Mouse (Mus musculus) urinary bladder, postnatal 36 days (tissue): Measurements from ENCODE around the gene Bmp3.
A peak's percentile ranks its signal among the peaks of the same experiment; 100 is the strongest.

ENCODE experiments used
- DNase-seq, 2 experiments: peaks; one replicate each; pipeline ENCODE4 v3.0.0; 2022; ENCODE audit warnings: low spot score in 2 of 2, mixed read lengths in 1 of 2

Bmp3 gene

DNA sequence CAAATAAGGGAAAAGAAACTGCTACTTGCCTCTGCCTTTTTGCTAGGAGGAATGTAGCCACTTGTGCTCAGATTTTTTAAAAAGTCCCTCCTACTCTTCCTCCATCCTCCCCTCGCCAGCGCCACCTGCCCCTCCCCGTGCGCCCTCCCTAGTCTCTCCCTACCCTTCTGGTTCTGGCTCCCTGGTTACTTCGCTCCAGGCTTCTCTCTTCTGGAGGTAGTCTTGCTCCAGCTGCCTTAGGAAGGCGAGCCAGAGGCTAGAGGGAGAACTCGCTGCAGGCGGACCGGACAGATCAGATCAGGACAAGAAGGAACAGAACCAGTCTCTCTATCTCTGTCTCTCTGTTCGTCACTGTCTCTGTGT lies at the start of gene Bmp3:
TSS of gene Bmp3 (plus strand) at position 152 of the 363 bp plus-strand sequence.
- peak; percentile 53 to 60 for DNase-seq

GRCm38 (mm10) chr5:98804761-98805160 lies 49.5 kb upstream of the Bmp3 start:
- no peak for DNase-seq

DNA sequence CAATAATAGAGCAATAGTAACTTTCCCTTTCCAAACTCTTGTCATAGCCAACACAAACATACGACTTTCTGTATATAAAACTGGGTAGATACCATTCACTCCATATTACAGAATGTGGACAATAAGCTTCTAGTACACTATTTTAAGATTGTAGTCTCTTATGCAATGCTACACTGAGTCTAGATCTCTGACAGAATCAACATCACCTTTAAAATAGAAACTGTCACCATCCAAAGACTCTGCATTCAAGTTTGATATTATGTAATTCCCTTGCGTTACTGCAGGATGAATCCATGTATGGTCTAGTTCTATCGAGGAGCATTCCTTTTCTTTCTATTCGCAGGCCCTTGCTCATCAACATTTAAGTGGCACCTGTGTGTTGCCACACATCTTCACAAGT lies 47.7 kb upstream of the Bmp3 start:
- no peak for DNase-seq

- no peak for DNase-seq
Measured at GRCm38 (mm10) chr5:98807022-98807421, 47.2 kb upstream of the Bmp3 start.

GRCm38 (mm10) chr5:98807953-98808352 lies 46.3 kb upstream of the Bmp3 start:
- no peak for DNase-seq

DNA sequence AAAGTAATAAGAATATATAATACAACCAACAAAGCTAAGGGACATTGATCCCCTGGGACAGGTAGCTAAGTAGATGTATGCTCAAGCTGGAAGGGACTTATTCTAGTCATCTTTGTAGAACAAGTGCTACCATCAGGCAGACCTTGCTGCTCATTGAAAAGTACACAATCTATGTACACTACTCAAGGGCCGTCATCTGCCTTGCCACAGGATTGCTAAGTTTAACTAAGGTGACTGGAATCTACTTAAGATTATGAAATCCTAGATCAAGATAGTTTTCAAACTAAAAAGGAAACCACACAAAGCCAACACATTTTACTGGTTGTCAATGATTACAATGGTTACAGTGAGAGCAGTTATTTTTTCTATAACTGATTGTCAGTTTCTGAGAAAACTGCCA lies 41.8 kb upstream of the Bmp3 start:
- no peak for DNase-seq

GRCm38 (mm10) chr5:98815269-98815668 lies 38.9 kb upstream of the Bmp3 start:
- no peak for DNase-seq

DNA sequence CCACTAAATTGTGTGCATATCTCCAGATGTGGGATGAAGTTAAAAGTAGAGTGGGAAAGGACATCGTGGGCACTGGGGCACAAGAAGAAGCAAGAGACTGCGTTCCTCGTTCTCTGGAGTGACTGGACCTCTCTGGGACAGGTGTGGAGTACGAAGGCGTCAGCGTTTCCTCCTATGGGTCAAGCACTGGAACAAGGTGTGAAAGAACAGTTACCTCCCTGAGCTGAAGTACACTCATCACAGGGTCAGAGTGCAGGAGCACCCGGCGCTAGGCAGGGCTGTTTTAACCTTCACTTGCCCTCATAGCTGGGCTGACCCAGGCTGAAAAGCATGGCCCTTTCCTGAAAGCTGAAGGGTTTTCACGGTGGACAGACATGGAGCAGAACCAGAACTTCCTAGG lies 20.5 kb upstream of the Bmp3 start:
- no peak for DNase-seq

- no peak for DNase-seq
Measured at GRCm38 (mm10) chr5:98834300-98834699, 19.9 kb upstream of the Bmp3 start.

GRCm38 (mm10) chr5:98842600-98843310 lies 11.5 kb upstream of the Bmp3 start:
- no peak for DNase-seq

- DNase-seq = peak in 1 of 2 experiments; percentile 24
Measured at GRCm38 (mm10) chr5:98844664-98845063, 9.6 kb upstream of the Bmp3 start.

DNA sequence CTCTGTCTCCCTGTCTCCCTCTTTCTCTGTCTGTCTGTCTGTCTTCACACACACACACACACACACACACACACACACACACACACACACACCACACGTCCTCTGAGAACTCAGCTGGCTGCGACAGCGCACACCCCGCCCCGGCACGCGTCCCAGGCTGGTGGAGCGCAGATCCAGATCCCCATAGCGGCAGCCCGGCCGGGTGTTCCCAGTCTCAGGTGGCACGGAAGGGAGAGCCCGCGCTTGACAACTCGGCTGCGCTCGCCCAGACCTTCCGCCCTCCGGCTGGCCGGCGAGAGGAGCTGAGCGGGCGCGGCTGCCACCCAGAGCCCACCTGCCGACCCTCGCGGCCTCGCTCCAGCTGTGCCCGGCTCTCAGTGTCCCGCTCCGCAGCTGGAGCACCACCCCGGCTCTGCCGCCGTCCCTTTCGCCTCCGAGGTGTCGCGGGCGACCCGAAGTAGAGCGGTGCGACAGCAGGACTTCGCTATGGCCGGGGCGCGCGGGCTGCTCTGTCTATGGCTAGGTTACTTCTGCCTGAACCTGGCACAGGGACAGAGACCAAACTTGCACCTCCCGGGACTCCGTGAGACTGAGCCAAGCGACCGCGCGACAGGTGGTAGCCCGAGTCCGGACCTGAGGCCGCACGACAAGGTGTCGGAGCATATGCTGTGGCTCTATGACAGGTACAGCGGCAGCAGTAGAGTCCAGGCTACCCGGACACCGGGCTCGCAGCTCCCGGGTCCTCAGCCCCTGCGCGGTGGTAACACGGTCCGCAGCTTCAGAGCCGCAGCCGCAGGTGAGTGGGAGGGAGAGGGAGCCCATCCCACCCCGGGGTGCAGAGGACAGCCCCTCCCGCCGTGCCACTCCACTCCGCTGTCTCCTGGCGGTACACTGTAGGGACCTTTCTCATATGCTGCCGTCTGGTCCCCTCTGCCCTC lies 681 bp downstream of the Bmp3 start:
- peak; percentile 53 to 54 for DNase-seq

GRCm38 (mm10) chr5:98855741-98856140 lies 1.5 kb downstream of the Bmp3 start:
- no peak for DNase-seq

DNA sequence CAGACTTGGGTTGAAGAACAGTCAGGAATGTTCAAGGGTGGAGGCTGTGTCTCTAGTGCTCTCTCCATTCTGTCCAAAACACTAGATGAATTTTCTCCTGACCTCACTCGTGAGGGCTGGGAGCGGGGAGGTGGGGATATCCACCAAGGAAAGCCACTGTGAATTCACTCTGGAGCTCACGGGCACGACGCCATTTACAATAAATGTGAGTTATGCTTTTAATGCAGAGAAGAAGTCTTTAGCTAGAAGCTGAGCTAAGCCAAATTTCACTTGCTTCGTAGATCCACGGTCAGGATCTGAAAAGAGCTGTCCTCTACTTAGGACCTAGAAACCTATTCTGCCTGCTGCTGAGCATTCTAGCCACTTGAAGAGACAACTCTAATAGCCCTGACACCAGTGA lies 2.1 kb downstream of the Bmp3 start:
- no peak for DNase-seq

GRCm38 (mm10) chr5:98863891-98864290 lies 9.7 kb downstream of the Bmp3 start:
- no peak for DNase-seq

- no peak for DNase-seq
Measured at GRCm38 (mm10) chr5:98865146-98865545, 10.9 kb downstream of the Bmp3 start.

- no peak for DNase-seq
Measured at GRCm38 (mm10) chr5:98876056-98876455, 21.8 kb downstream of the Bmp3 start.

DNA sequence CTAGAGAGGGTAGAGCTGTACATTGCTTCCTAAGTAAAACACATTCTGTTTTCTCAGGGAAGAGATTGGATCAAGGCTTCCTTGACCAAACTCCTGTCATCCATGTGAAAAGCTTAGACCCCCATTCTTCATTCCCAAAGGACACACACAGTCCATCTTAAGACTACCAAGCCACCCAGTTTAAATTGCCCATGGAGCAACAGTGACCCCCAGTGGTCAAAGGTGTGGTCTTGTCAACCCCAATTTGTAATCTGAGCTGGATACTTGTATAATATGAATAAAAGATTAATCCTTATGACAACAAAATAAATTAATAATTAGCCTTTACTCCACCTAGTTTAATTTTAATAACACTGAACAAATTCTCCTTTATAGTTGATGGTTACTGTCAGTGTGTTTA lies 24.7 kb downstream of the Bmp3 start:
- DNase-seq = peak; percentile 49 to 62

DNA sequence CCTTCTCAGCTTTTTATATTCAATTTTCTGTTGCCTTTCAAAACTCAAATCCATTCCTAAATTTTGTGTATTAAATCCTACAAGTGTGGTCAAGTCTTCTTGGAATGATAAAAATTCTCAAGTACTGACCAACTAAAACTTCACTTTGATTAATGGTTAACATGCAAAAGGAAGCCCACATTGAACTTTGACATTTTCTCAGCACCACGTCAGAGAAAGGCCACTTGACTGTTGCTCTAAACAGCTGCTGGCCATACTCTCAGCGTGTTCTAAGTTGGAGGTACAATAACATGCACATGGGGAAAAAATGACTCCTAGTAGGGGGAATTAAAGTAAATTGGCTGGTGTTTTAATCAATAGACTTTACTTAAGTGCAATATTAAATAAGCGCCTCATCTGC lies 27.9 kb downstream of the Bmp3 start:
- DNase-seq = no peak

DNA sequence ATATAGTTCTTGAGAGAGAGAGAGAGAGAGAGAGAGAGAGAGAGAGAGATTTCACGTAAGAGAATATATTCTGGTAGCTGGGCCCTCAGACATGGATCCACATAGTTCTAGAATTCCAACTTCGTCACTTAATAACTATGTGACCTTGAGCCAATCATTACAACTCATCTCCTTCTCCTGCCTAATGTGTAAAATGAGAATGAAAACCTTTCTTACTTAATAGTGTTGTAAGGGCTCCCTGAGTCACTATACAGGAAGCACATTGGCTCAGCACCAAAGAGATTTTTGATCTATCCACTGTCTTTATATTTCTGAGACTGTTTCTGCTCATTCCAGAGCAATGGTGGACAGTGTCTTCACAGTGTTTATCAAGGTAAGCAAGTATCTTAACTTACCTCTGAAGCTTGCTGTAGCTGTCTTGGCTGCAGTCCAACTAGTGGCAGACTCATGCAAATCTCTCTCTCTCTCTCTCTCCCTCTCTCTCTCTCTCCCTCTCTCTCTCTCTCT lies 36.4 kb downstream of the Bmp3 start:
- no peak for DNase-seq

DNA sequence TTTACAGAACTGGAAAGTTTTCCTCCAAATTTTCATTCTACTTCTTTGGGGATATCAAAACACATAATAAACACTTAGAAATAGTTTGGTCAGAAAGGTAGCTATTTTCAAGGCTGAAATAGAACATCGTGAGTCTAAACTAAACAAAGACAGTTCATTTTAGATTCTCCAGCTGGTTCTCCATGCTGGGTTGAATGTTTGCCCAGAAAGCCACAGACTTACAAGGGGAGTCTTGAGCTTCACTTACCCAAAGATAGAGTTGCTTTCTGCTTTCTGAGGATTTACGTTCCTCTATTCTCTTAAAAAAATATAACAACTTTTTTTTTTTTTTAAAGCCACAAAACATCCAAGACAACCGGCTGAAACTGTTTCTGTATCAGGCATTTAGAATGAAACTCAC lies 40.1 kb downstream of the Bmp3 start:
- no peak for DNase-seq

DNA sequence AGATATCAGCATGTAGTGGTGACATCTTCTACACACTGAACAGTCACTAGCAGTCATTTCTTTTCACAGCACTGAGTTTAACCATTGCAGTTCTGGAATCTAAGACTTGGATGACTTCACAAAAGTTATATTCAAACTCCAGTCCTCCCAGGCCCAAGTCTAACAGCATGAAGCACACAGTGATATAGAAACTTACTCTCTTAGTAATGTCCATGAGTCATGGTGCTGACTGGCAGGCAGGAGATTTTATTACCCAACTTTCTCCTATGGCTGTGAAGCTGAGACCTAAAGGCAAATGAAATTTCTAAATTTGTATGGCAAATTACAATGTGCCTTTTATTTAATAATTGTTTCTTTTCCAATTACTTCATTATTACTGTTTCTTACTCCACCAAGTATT lies 43.7 kb downstream of the Bmp3 start:
- DNase-seq = no peak

DNA sequence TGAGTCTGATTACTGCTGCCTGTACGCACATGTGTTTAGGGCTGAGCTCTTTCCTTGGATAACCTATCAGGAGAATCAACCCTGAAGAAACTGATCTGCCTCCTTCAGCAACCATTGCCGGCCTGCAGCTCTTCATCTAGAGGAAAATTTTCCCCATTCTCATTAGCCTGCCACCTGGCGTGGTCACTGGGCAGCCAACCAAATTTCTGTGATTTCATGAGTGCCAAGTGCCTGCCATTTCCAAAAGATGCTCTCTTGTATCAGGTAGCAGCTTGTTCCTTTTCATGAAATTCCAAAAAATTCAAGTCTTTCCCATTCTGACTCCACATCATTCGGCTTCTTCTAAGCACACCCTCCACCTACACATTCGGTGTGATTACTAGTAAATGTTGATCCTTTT lies 46.7 kb downstream of the Bmp3 start:
- no peak for DNase-seq
